Mouse (Mus musculus): Measurements from ENCODE around the gene Gm45062.

- TF ChIP-seq CTCF (IDR thresholded peaks at IDR 0.05) (no peak), EP300 (IDR thresholded peaks at IDR 0.05) (no peak)
Measured at GRCm38 (mm10) chr6:8358782-8359181, 99.5 kb downstream of the Gm45062 start.
